Mouse (Mus musculus): Measurements from ENCODE around the gene Adig. TPM values are rescaled to one million over a fixed set of nuclear protein-coding genes. Genes with fewer than 3 reads are reported as not detected.

The Adig gene
- polyA plus RNA-seq, 1 experiment from 2014 or later = 0.45 TPM

- Histone ChIP-seq H3K27ac (ENCODE audit: low read length) (no peak overlapping the region), H3K9ac (replicated peaks; ENCODE audit: low read depth) (no peak overlapping the region), H3K4me2 (replicated peaks; ENCODE audit: low read depth, low read length) (no peak overlapping the region), H3K4me1 (ENCODE audit: insufficient read depth, low read depth, low read length) (no peaks in the 10 kb centered on the region), H3K9me3 (ENCODE audit: low read length) (no peaks in the 10 kb centered on the region), H3K4me3 (ENCODE audit: low read depth, low read length) (no peak overlapping the region), H3K27me3 (replicated peaks; ENCODE audit: insufficient read depth, low read length) (no peaks in the 10 kb centered on the region), H3K36me3 (ENCODE audit: insufficient read depth, low read length) (no peaks in the 10 kb centered on the region)
- ATAC-seq = no peak
- no peak for TF ChIP-seq CTCF (IDR thresholded peaks at IDR 0.05)
- TF ChIP-seq EP300 (IDR thresholded peaks at IDR 0.05) = no peak
- WGBS = 65% methylated on average over 12 of the region's 12 CpGs
- DNase-seq (ENCODE audit: low spot score) = no peak
Observed at GRCm38 (mm10) chr2:158513821-158514336, 11.5 kb downstream of the Adig start.

DNA sequence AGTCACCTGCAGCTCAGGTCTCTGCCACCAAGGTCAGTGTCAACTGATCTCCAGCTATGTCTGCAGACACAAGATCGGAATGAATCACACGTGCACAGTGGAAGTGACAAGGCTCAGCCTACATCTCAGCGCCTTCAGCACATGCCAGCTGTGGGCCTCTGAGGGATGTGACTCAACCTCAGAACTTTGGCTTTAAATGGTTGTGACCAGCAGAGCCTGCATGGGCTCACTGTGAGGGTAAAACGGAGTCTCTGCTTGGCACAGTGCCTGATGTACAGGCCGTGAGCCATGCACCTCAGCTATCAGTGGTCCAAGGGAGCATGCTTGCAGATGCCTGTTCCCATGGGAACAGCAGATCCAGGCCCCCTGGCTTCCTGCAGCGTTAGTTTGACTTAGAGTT is 16.2 kb downstream of the Adig start:
- Histone ChIP-seq H3K27ac (ENCODE audit: low read length) (no peak overlapping the region; the same call in 1 of the 2 replicates), H3K4me3 (ENCODE audit: low read depth, low read length) (no peak overlapping the region), H3K27me3 (replicated peaks; ENCODE audit: insufficient read depth, low read length) (no peaks in the 10 kb centered on the region), H3K9me3 (ENCODE audit: low read length) (no peaks in the 10 kb centered on the region), H3K36me3 (ENCODE audit: insufficient read depth, low read length) (no peaks in the 10 kb centered on the region), H3K4me2 (replicated peaks; ENCODE audit: low read depth, low read length) (no peak overlapping the region), H3K4me1 (ENCODE audit: insufficient read depth, low read depth, low read length) (no peaks in the 10 kb centered on the region), H3K9ac (replicated peaks; ENCODE audit: low read depth) (no peak overlapping the region)
- DNase-seq (ENCODE audit: low spot score) (no peak), ATAC-seq (no peak)
- 50% methylated on average over 6 of the region's 6 CpGs for WGBS
- no peak for TF ChIP-seq EP300 (IDR thresholded peaks at IDR 0.05)
- TF ChIP-seq CTCF (IDR thresholded peaks at IDR 0.05) = no peak

- H3K9ac ChIP-seq (replicated peaks; ENCODE audit: low read depth) = no peak overlapping the region
- no peak overlapping the region for H3K4me3 ChIP-seq (ENCODE audit: low read depth, low read length)
- H3K36me3 ChIP-seq (ENCODE audit: insufficient read depth, low read length) = no peaks in the 10 kb centered on the region
- no peak overlapping the region; the same call in 1 of the 2 replicates for H3K27ac ChIP-seq (ENCODE audit: low read length)
- H3K27me3 ChIP-seq (replicated peaks; ENCODE audit: insufficient read depth, low read length) = no peaks in the 10 kb centered on the region
- H3K4me2 ChIP-seq (replicated peaks; ENCODE audit: low read depth, low read length) = no peak overlapping the region
- no peaks in the 10 kb centered on the region for H3K4me1 ChIP-seq (ENCODE audit: insufficient read depth, low read depth, low read length)
- DNase-seq (ENCODE audit: low spot score) (peak; percentile 77), ATAC-seq (peak; percentile 81)
- TF ChIP-seq EP300 (IDR thresholded peaks at IDR 0.05) (peak; percentile 83), CTCF (IDR thresholded peaks at IDR 0.05) (no peak)
- no peaks in the 10 kb centered on the region for H3K9me3 ChIP-seq (ENCODE audit: low read length)
- WGBS = 43% methylated on average over 11 of the region's 11 CpGs
Observed at GRCm38 (mm10) chr2:158519071-158519470, 16.7 kb downstream of the Adig start.

DNA sequence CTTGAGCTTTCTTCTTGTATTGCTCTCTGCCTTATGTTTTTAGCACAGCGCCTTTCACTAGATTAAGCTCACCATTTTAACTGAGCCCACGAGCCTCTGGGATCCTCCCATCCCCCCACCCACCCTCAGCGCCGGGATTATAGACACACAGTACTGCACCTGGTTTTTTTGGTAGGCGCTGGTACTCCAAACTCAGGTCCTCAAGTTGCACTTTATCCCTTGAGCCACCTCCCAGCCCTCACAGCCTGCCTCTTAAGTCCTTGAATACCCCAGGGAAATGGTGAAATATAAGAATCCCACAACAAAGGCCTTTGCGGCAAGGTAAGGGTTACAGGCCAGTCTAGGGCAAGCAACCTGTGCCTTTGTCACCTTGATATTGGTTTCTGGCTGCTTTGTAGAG is 17.4 kb downstream of the Adig start:
- Histone ChIP-seq H3K4me1 (ENCODE audit: insufficient read depth, low read depth, low read length) (no peaks in the 10 kb centered on the region), H3K4me2 (replicated peaks; ENCODE audit: low read depth, low read length) (no peak overlapping the region), H3K9ac (replicated peaks; ENCODE audit: low read depth) (no peak overlapping the region), H3K27me3 (replicated peaks; ENCODE audit: insufficient read depth, low read length) (no peaks in the 10 kb centered on the region), H3K36me3 (ENCODE audit: insufficient read depth, low read length) (no peaks in the 10 kb centered on the region), H3K27ac (ENCODE audit: low read length) (no peak overlapping the region), H3K4me3 (ENCODE audit: low read depth, low read length) (no peak overlapping the region), H3K9me3 (ENCODE audit: low read length) (no peaks in the 10 kb centered on the region)
- no peak for TF ChIP-seq EP300 (IDR thresholded peaks at IDR 0.05)
- no peak for TF ChIP-seq CTCF (IDR thresholded peaks at IDR 0.05)
- no peak for DNase-seq (ENCODE audit: low spot score)
- ATAC-seq = no peak
- 61% methylated on average over 6 of the region's 6 CpGs for WGBS

DNA sequence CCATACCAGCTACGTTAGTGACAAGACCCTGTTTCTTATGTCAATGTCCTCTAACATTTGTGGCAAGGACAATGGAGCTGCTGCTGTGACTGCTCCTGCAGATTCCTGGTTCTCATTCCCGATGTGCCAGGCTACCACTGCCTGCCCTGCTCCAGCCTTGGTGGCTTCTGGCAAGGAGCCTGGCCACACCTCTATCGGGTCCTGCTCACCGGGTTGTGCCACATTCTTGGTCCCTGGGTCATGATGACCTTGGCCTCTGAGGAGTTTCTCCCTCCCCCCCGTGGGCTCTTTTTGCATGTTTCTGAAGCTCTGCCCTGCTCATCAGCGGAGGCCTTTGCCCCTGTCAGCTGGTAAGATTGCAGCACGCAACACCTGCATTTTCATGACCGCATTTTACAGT is 20.6 kb downstream of the Adig start:
- Histone ChIP-seq H3K27me3 (replicated peaks; ENCODE audit: insufficient read depth, low read length) (no peaks in the 10 kb centered on the region), H3K36me3 (ENCODE audit: insufficient read depth, low read length) (no peaks in the 10 kb centered on the region), H3K27ac (ENCODE audit: low read length) (no peak overlapping the region), H3K4me1 (ENCODE audit: insufficient read depth, low read depth, low read length) (no peaks in the 10 kb centered on the region), H3K4me2 (replicated peaks; ENCODE audit: low read depth, low read length) (no peak overlapping the region), H3K9ac (replicated peaks; ENCODE audit: low read depth) (no peak overlapping the region), H3K4me3 (ENCODE audit: low read depth, low read length) (no peak overlapping the region), H3K9me3 (ENCODE audit: low read length) (no peaks in the 10 kb centered on the region)
- ATAC-seq (peak; percentile 80), DNase-seq (ENCODE audit: low spot score) (peak; percentile 60)
- peak; percentile 39; the same call in 1 of the 2 replicates for TF ChIP-seq EP300 (IDR thresholded peaks at IDR 0.05)
- TF ChIP-seq CTCF (IDR thresholded peaks at IDR 0.05) = no peak
- WGBS = 49% methylated on average over 8 of the region's 8 CpGs

GRCm38 (mm10) chr2:158524129-158524860 is 21.9 kb downstream of the Adig start:
- H3K4me3 ChIP-seq (ENCODE audit: low read depth, low read length) = no peak overlapping the region
- H3K9ac ChIP-seq (replicated peaks; ENCODE audit: low read depth) = no peak overlapping the region
- no peaks in the 10 kb centered on the region for H3K36me3 ChIP-seq (ENCODE audit: insufficient read depth, low read length)
- ATAC-seq (no peak), DNase-seq (ENCODE audit: low spot score) (no peak)
- 63% methylated on average over 16 of the region's 16 CpGs for WGBS
- no peaks in the 10 kb centered on the region for H3K4me1 ChIP-seq (ENCODE audit: insufficient read depth, low read depth, low read length)
- no peaks in the 10 kb centered on the region for H3K9me3 ChIP-seq (ENCODE audit: low read length)
- no peak for TF ChIP-seq EP300 (IDR thresholded peaks at IDR 0.05)
- TF ChIP-seq CTCF (IDR thresholded peaks at IDR 0.05) = no peak
- no peak overlapping the region for H3K27ac ChIP-seq (ENCODE audit: low read length)
- no peak overlapping the region for H3K4me2 ChIP-seq (replicated peaks; ENCODE audit: low read depth, low read length)
- H3K27me3 ChIP-seq (replicated peaks; ENCODE audit: insufficient read depth, low read length) = no peaks in the 10 kb centered on the region
